Mouse (Mus musculus): Measurements from ENCODE around the gene 9130230L23Rik. TPM values are rescaled to one million over a fixed set of nuclear protein-coding genes. Genes with fewer than 3 reads are reported as not detected.

Gene 9130230L23Rik
- polyA plus RNA-seq, 1 experiment, result 0.33 TPM

- DNase-seq (ENCODE audit: low read depth in 1 of 2, low spot score in 2 of 2), result no peak
- TF ChIP-seq POLR2A (IDR thresholded peaks at IDR 0.05; ENCODE audit: low read depth, low read length), result no peak
- TF ChIP-seq CTCF (IDR thresholded peaks at IDR 0.05; ENCODE audit: extremely low read depth, insufficient read depth, insufficient read length, insufficient replicate concordance), result no peak
- Histone ChIP-seq H3K36me3 (ENCODE audit: control insufficient read depth, insufficient read depth, low read length) (no peaks in the 10 kb centered on the region), H3K4me1 (ENCODE audit: control insufficient read depth, insufficient read depth, insufficient read length) (no peaks in the 10 kb centered on the region), H3K27me3 (ENCODE audit: control insufficient read depth, insufficient read depth, low read length) (no peaks in the 10 kb centered on the region), H3K4me3 (ENCODE audit: extremely low read depth, insufficient read depth, insufficient read length) (no peak overlapping the region), H3K27ac (ENCODE audit: insufficient read depth, low read length) (no peak overlapping the region)
- 93% methylated on average over 7 of the region's 7 CpGs for WGBS
These were observed 36.7 kb upstream of the 9130230L23Rik start for GRCm38 (mm10) chr5:66040744-66041279.

GRCm38 (mm10) chr5:66039813-66040212 is 35.7 kb upstream of the 9130230L23Rik start:
- Histone ChIP-seq H3K4me1 (ENCODE audit: control insufficient read depth, insufficient read depth, insufficient read length) (no peaks in the 10 kb centered on the region), H3K4me3 (ENCODE audit: extremely low read depth, insufficient read depth, insufficient read length) (no peak overlapping the region), H3K27ac (ENCODE audit: insufficient read depth, low read length) (no peak overlapping the region), H3K27me3 (ENCODE audit: control insufficient read depth, insufficient read depth, low read length) (no peaks in the 10 kb centered on the region), H3K36me3 (ENCODE audit: control insufficient read depth, insufficient read depth, low read length) (no peaks in the 10 kb centered on the region)
- WGBS, result 94% methylated on average over 2 of the region's 2 CpGs
- no peak for DNase-seq (ENCODE audit: low read depth in 1 of 2, low spot score in 2 of 2)
- TF ChIP-seq POLR2A (IDR thresholded peaks at IDR 0.05; ENCODE audit: low read depth, low read length), result no peak
- no peak for TF ChIP-seq CTCF (IDR thresholded peaks at IDR 0.05; ENCODE audit: extremely low read depth, insufficient read depth, insufficient read length, insufficient replicate concordance)

- Histone ChIP-seq H3K4me1 (ENCODE audit: control insufficient read depth, insufficient read depth, insufficient read length) (no peaks in the 10 kb centered on the region), H3K4me3 (ENCODE audit: extremely low read depth, insufficient read depth, insufficient read length) (no peak overlapping the region), H3K36me3 (ENCODE audit: control insufficient read depth, insufficient read depth, low read length) (no peaks in the 10 kb centered on the region), H3K27ac (ENCODE audit: insufficient read depth, low read length) (no peak overlapping the region), H3K27me3 (ENCODE audit: control insufficient read depth, insufficient read depth, low read length) (no peaks in the 10 kb centered on the region)
- DNase-seq (ENCODE audit: low read depth in 1 of 2, low spot score in 2 of 2), result no peak
- TF ChIP-seq CTCF (IDR thresholded peaks at IDR 0.05; ENCODE audit: extremely low read depth, insufficient read depth, insufficient read length, insufficient replicate concordance) (no peak), POLR2A (IDR thresholded peaks at IDR 0.05; ENCODE audit: low read depth, low read length) (no peak)
- 91% methylated on average over 6 of the region's 6 CpGs for WGBS
These were observed 33.0 kb upstream of the 9130230L23Rik start for GRCm38 (mm10) chr5:66037066-66037465.

GRCm38 (mm10) chr5:66036440-66037054 is 32.5 kb upstream of the 9130230L23Rik start:
- WGBS, result 82% methylated on average over 7 of the region's 7 CpGs
- Histone ChIP-seq H3K4me3 (ENCODE audit: extremely low read depth, insufficient read depth, insufficient read length) (no peak overlapping the region), H3K4me1 (ENCODE audit: control insufficient read depth, insufficient read depth, insufficient read length) (no peaks in the 10 kb centered on the region), H3K27ac (ENCODE audit: insufficient read depth, low read length) (no peak overlapping the region), H3K27me3 (ENCODE audit: control insufficient read depth, insufficient read depth, low read length) (no peaks in the 10 kb centered on the region), H3K36me3 (ENCODE audit: control insufficient read depth, insufficient read depth, low read length) (no peaks in the 10 kb centered on the region)
- TF ChIP-seq CTCF (IDR thresholded peaks at IDR 0.05; ENCODE audit: extremely low read depth, insufficient read depth, insufficient read length, insufficient replicate concordance) (no peak), POLR2A (IDR thresholded peaks at IDR 0.05; ENCODE audit: low read depth, low read length) (no peak)
- DNase-seq (ENCODE audit: low read depth in 1 of 2, low spot score in 2 of 2), result no peak

GRCm38 (mm10) chr5:66034375-66035195 is 30.5 kb upstream of the 9130230L23Rik start:
- Histone ChIP-seq H3K27me3 (ENCODE audit: control insufficient read depth, insufficient read depth, low read length) (no peaks in the 10 kb centered on the region), H3K36me3 (ENCODE audit: control insufficient read depth, insufficient read depth, low read length) (no peaks in the 10 kb centered on the region), H3K4me3 (ENCODE audit: extremely low read depth, insufficient read depth, insufficient read length) (no peak overlapping the region), H3K27ac (ENCODE audit: insufficient read depth, low read length) (no peak overlapping the region), H3K4me1 (ENCODE audit: control insufficient read depth, insufficient read depth, insufficient read length) (no peaks in the 10 kb centered on the region)
- DNase-seq (ENCODE audit: low read depth in 1 of 2, low spot score in 2 of 2), result no peak
- TF ChIP-seq POLR2A (IDR thresholded peaks at IDR 0.05; ENCODE audit: low read depth, low read length) (no peak), CTCF (IDR thresholded peaks at IDR 0.05; ENCODE audit: extremely low read depth, insufficient read depth, insufficient read length, insufficient replicate concordance) (no peak)
- WGBS, result 95% methylated on average over 14 of the region's 14 CpGs

GRCm38 (mm10) chr5:66032826-66033225 is 28.7 kb upstream of the 9130230L23Rik start:
- H3K36me3 ChIP-seq (ENCODE audit: control insufficient read depth, insufficient read depth, low read length), result no peaks in the 10 kb centered on the region
- H3K4me3 ChIP-seq (ENCODE audit: extremely low read depth, insufficient read depth, insufficient read length), result no peak overlapping the region
- no peak for DNase-seq (ENCODE audit: low read depth in 1 of 2, low spot score in 2 of 2)
- no peak overlapping the region for H3K27ac ChIP-seq (ENCODE audit: insufficient read depth, low read length)
- TF ChIP-seq CTCF (IDR thresholded peaks at IDR 0.05; ENCODE audit: extremely low read depth, insufficient read depth, insufficient read length, insufficient replicate concordance), result no peak
- no peak for TF ChIP-seq POLR2A (IDR thresholded peaks at IDR 0.05; ENCODE audit: low read depth, low read length)
- H3K4me1 ChIP-seq (ENCODE audit: control insufficient read depth, insufficient read depth, insufficient read length), result no peaks in the 10 kb centered on the region
- no peaks in the 10 kb centered on the region for H3K27me3 ChIP-seq (ENCODE audit: control insufficient read depth, insufficient read depth, low read length)
- WGBS, result 100% methylated on average over 1 of the region's 1 CpGs
